Mouse (Mus musculus) forebrain, embryonic 16.5 days (tissue): ENCODE results near the gene Ngb. TPM values are rescaled to one million over a fixed set of nuclear protein-coding genes. Genes with fewer than 3 reads are reported as not detected.

Experiments used
- ATAC-seq: fragments of 200-750 bp; cut with Nextera tagmentation; 2 replicates; pipeline ENCODE4 v1.8.0; 2017; ENCODE audit warnings: mild to moderate bottlenecking, moderate library complexity
- H3K27ac ChIP-seq: fragments of 300-500 bp; sonication (generic); 2 replicates; pipeline ENCODE4 v1.5.1; 2014; ENCODE audit warnings: low read length, control low read depth
- H3K27me3 ChIP-seq: fragments of 300-500 bp; sonication (generic); replicated peaks from 2 replicates; pipeline ENCODE4 v1.6.1; 2014; ENCODE audit warnings: low read length; ENCODE audit not compliant: control insufficient read depth, insufficient read depth
- H3K36me3 ChIP-seq: fragments of 300-500 bp; sonication (generic); 2 replicates; pipeline ENCODE4 v1.6.1; 2014; ENCODE audit not compliant: control insufficient read depth, insufficient read depth
- H3K4me1 ChIP-seq: fragments of 300-500 bp; sonication (generic); replicated peaks from 2 replicates; pipeline ENCODE4 v1.6.1; 2014; ENCODE audit warnings: low read length; ENCODE audit not compliant: control insufficient read depth, insufficient read depth
- H3K4me2 ChIP-seq: fragments of 300-500 bp; sonication (generic); 2 replicates; pipeline ENCODE4 v1.6.1; 2014; ENCODE audit warnings: mild to moderate bottlenecking, low read length, control low read depth
- H3K4me3 ChIP-seq: fragments of 300-500 bp; sonication (generic); replicated peaks from 2 replicates; pipeline ENCODE4 v1.5.1; 2014; ENCODE audit warnings: mild to moderate bottlenecking, low read length, control low read depth
- H3K9ac ChIP-seq: fragments of 300-500 bp; sonication (generic); replicated peaks from 2 replicates; pipeline ENCODE4 v1.6.1; 2014; ENCODE audit warnings: low read depth, low read length, control low read depth
- H3K9me3 ChIP-seq: fragments of 300-500 bp; sonication (generic); 2 replicates; pipeline ENCODE4 v1.6.1; 2016; ENCODE audit warnings: low read length; ENCODE audit not compliant: control insufficient read depth
- WGBS: fragments of 180-500 bp; shearing (Covaris S2); extraction: QIAGEN DNeasy Blood & Tissue Kit; methylation state at CpG from one replicate; pipeline ENCODE4 v1.1.7; 2014; 5-methylcytosine and 5-hydroxymethylcytosine counted together
- polyA plus RNA-seq: library from polyadenylated mRNA; unstranded; fragments of >200 nt; fragmentation: Nextera tagmentation; extraction: Ambion mirVana; gene quantifications from 2 replicates; pipeline ENCODE4 v1.2.1, GENCODE M21; 2015

The Ngb gene
- polyA plus RNA-seq, result 2.2 and 3.7 TPM in 2 replicates

DNA sequence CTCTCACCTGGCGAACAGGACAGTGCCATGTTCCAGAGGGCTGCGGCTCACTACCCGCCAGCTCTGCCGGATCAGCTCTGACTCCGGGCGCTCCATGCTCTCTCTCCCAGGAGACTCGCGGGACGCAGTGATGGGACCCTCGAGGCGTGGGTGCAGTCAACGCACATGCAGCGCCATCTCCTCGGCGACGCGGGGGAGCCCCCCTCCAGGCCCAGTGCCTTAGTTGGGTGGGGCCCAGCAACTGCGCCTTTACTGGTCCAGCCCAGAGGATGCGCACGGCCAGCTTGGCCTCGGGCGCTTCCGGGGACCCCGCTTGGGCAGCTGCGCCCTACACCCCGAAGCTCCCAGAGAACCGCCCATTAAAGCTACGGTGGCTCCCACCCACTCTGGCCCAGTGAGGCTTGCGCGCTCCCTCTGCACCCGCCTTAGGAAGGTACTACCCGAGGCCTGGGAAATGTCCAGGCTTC is at the start of gene Ngb:
Ngb (minus strand) TSS at position 375 of the 467 bp plus-strand sequence.
- H3K4me1 ChIP-seq, result peaks cover 9% of the 10 kb centered on the region; the same call in 1 of the 2 replicates
- peak within 1 kb of the TSS; percentile 50 for H3K4me2 ChIP-seq
- H3K4me3 ChIP-seq, result peak within 1 kb of the TSS; percentile 33
- no peaks in the 10 kb centered on the region for H3K36me3 ChIP-seq
- H3K9me3 ChIP-seq, result no peaks in the 10 kb centered on the region
- peak; percentile 28; the same call in 1 of the 2 replicates for ATAC-seq
- WGBS, result 3% methylated on average over 32 of the region's 32 CpGs
- peak within 1 kb of the TSS; percentile 28; the same call in 1 of the 2 replicates for H3K9ac ChIP-seq
- peaks cover 16% of the 10 kb centered on the region for H3K27me3 ChIP-seq
- no peak within 1 kb of the TSS for H3K27ac ChIP-seq

DNA sequence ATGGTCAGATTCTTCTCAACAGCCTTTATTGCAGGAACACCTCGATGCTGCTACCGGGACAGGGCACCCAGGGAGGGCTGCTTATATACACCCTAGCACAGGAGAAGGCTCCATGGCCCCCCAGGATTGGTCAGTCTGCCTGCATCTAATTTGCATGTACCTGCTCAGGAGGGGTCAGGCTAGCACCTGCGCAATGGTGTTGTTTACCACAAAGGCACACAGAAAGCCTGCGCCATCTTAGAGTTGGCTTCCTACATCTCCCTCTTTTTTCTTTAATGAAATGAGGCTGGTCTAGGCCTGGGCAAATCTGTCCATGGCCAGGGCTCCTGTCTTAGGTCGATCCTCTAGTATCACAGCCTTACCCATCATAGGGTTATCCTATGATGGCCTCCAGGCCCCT is 47.1 kb upstream of the Ngb start:
- no peak overlapping the region for H3K4me3 ChIP-seq

DNA sequence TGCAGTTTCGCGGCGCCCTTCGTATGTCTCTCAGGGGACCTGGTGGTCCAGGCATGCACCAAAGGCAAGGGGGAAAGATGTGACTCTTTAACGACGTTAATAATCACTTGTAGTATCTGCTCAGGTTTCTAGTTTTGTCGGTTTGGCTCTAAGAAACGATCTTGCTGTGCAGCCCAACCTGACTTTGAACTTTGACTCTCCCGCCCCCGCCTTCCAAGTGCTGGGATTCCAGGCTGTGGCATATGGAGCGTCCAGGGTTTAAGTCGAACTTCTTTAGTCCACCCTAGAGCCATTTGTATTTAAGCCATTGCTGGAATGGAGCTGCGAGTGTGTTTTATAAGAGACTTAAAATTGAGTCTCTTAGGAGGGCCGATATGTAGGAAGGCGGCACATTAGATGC is 45.8 kb upstream of the Ngb start:
- H3K27ac ChIP-seq, result peak overlapping the region; percentile 97
- peak overlapping the region; percentile 63 for H3K4me2 ChIP-seq
- H3K4me3 ChIP-seq, result peak overlapping the region; percentile 86
- WGBS, result 15% methylated on average over 15 of the region's 15 CpGs
- H3K4me1 ChIP-seq, result peaks cover 14% of the 10 kb centered on the region
- peak overlapping the region; percentile 92 for H3K9ac ChIP-seq
- no peaks in the 10 kb centered on the region for H3K36me3 ChIP-seq
- no peak for ATAC-seq
- no peaks in the 10 kb centered on the region for H3K27me3 ChIP-seq
- H3K9me3 ChIP-seq, result no peaks in the 10 kb centered on the region

More for the DNA sequence above, 47.1 kb upstream of the Ngb start:
- H3K9me3 ChIP-seq, result no peaks in the 10 kb centered on the region
- H3K27ac ChIP-seq, result no peak overlapping the region
- H3K27me3 ChIP-seq, result no peaks in the 10 kb centered on the region
- H3K4me1 ChIP-seq, result peaks cover 14% of the 10 kb centered on the region
- no peak overlapping the region for H3K4me2 ChIP-seq
- no peaks in the 10 kb centered on the region for H3K36me3 ChIP-seq
- no peak overlapping the region for H3K9ac ChIP-seq
- 98% methylated on average over 5 of the region's 5 CpGs for WGBS
- ATAC-seq, result no peak

DNA sequence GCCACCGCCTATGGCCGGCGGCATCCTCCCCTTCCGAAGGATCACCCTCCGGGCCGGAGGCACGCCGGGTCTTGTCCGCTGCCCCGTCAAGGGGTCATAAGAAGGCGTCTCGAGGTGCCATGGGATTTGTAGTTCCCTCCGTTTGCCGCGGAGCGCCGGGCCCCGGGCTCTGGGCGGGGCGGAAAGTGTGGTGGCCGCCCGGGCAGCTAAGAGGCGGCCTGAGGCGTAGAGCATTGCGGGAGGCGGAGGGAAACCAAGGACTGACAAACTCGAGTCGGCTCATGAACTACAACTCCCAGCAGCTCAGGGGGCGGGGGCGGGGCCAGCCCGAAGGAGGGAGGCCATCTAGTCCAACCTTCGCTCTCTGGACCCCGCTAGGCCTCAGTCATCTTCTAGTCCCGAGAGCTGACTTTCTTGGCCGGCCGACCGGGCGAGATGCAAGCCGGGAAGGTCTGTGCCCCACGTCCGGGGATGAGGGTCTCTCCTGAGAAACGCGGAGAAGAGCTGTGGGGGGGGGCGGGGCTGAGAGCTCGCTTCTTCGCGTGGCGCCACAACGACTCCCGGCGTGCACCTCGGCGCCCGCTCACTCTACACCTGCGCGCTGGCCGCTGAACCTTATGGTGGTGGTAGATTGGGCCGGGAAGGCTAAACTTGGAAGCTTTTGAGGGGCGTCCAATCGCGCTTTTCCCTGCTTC is 45.2 kb upstream of the Ngb start, which contains the start of gene Pomt2:
Pomt2 (minus strand) TSS at position 574 of the 695 bp plus-strand sequence.
- Histone ChIP-seq H3K27ac (peak within 1 kb of the TSS; percentile 97), H3K36me3 (no peaks in the 10 kb centered on the region), H3K4me3 (peak within 1 kb of the TSS; percentile 86), H3K9me3 (no peaks in the 10 kb centered on the region), H3K9ac (peak within 1 kb of the TSS; percentile 92), H3K4me2 (peak within 1 kb of the TSS; percentile 72), H3K27me3 (no peaks in the 10 kb centered on the region), H3K4me1 (peaks cover 14% of the 10 kb centered on the region)
- WGBS, result 0% methylated on average over 59 of the region's 61 CpGs
- peak; percentile 96 for ATAC-seq

DNA sequence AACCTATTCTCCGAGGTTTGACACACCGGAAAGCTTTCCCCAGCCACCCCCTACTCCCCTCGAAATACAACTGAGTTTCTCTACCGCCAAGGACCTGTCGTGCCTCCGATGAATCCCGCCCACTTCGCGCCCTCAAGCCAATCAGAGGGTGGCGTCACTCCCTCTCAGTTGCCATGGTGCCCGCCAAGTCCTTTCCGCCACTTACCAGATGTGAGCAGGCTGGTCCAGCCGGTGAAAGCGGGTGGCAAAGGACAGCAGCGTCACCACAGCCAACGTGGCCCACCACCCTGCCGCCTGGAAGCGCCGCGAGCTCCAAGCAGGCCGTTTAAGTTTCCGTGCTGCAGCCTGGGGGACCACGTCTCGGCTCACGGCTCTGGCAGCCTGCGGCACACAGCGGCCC is 44.6 kb upstream of the Ngb start, which contains the start of gene Gstz1:
Gstz1 (plus strand) TSS at position 200 of the 400 bp plus-strand sequence.
- under 1% methylated on average over 27 of the region's 27 CpGs for WGBS
- Histone ChIP-seq H3K4me3 (peak within 1 kb of the TSS; percentile 86), H3K36me3 (no peaks in the 10 kb centered on the region), H3K4me2 (peak within 1 kb of the TSS; percentile 72), H3K9me3 (no peaks in the 10 kb centered on the region), H3K4me1 (peaks cover 14% of the 10 kb centered on the region), H3K27ac (peak within 1 kb of the TSS; percentile 97), H3K9ac (peak within 1 kb of the TSS; percentile 92), H3K27me3 (no peaks in the 10 kb centered on the region)
- ATAC-seq, result peak; percentile 85

DNA sequence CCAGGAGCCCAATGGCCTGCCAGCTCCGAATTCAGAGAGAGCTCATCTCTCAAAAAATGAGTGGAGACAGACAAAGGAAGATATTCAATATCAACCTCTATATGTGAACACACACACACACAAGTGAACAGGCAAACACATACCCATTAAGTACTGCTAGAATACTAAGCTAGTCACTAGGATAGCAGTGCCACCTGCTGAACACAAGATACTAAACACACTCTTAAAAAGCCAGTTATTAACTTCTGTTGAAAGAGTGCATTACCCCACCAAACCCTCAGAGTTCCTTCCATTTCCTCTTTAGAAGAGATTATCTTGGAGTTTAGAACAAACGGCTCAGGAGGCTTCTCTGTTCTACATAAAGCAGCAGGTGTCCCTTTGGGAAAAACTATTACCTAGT is 39.8 kb upstream of the Ngb start:
- 75% methylated on average over 2 of the region's 2 CpGs for WGBS
- no peak overlapping the region for H3K4me3 ChIP-seq
- no peaks in the 10 kb centered on the region for H3K36me3 ChIP-seq
- no peak overlapping the region for H3K9ac ChIP-seq
- H3K27me3 ChIP-seq, result no peaks in the 10 kb centered on the region
- H3K9me3 ChIP-seq, result no peaks in the 10 kb centered on the region
- H3K4me1 ChIP-seq, result peaks cover 15% of the 10 kb centered on the region
- ATAC-seq, result no peak
- no peak overlapping the region for H3K27ac ChIP-seq
- no peak overlapping the region for H3K4me2 ChIP-seq

DNA sequence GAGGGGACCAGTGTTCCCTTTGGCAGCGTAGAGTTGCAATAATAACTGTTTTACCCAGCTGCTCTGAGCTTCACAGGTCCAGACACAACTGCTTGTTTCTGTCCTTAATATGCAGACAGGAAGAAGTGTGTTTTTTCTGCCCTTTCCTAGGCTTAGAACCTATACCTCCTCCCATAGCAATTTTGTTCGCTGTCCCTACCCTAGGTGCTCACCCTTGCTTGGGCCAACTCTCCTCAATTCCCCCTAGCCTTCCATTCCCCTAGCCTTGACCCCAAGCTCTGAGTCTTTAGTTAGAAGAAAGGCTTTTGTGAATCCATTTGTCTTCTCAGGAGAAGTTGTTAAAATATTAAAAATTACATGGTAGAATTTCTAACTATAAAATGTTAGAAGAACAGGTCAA is 36.4 kb upstream of the Ngb start:
- no peak overlapping the region for H3K4me2 ChIP-seq
- H3K36me3 ChIP-seq, result no peaks in the 10 kb centered on the region
- H3K9ac ChIP-seq, result no peak overlapping the region
- H3K27me3 ChIP-seq, result no peaks in the 10 kb centered on the region
- H3K27ac ChIP-seq, result no peak overlapping the region
- H3K4me1 ChIP-seq, result 0 out of 2 replicates have a peak, but pooled peaks cover 7% of the 10 kb centered on the region
- H3K4me3 ChIP-seq, result no peak overlapping the region
- WGBS, result 53% methylated on average over 2 of the region's 2 CpGs
- no peaks in the 10 kb centered on the region for H3K9me3 ChIP-seq
- ATAC-seq, result no peak

DNA sequence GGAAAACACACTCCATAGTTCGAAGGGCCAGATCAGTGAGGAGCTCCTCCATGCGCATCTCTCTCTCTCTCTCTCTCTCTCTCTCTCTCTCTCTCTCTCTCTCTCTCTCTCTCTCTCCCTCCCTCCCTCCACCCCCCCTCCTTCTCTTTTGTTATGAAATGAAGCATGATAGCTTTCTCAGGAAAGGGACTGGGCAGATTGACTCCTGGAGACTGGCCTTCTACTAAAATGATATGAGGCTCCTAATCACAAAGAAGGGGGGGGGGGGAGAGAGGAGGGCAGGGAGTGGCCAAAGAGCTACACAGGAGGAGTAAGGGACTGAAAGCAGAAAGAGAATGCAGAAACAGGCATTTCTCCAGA is 36.0 kb upstream of the Ngb start:
- H3K4me2 ChIP-seq, result no peak overlapping the region
- no peak overlapping the region for H3K4me3 ChIP-seq
- H3K9me3 ChIP-seq, result no peaks in the 10 kb centered on the region
- WGBS, result 32% methylated on average over 2 of the region's 2 CpGs
- H3K27me3 ChIP-seq, result no peaks in the 10 kb centered on the region
- no peak overlapping the region for H3K9ac ChIP-seq
- 0 out of 2 replicates have a peak, but pooled peaks cover 7% of the 10 kb centered on the region for H3K4me1 ChIP-seq
- no peak overlapping the region for H3K27ac ChIP-seq
- no peaks in the 10 kb centered on the region for H3K36me3 ChIP-seq
- no peak for ATAC-seq

DNA sequence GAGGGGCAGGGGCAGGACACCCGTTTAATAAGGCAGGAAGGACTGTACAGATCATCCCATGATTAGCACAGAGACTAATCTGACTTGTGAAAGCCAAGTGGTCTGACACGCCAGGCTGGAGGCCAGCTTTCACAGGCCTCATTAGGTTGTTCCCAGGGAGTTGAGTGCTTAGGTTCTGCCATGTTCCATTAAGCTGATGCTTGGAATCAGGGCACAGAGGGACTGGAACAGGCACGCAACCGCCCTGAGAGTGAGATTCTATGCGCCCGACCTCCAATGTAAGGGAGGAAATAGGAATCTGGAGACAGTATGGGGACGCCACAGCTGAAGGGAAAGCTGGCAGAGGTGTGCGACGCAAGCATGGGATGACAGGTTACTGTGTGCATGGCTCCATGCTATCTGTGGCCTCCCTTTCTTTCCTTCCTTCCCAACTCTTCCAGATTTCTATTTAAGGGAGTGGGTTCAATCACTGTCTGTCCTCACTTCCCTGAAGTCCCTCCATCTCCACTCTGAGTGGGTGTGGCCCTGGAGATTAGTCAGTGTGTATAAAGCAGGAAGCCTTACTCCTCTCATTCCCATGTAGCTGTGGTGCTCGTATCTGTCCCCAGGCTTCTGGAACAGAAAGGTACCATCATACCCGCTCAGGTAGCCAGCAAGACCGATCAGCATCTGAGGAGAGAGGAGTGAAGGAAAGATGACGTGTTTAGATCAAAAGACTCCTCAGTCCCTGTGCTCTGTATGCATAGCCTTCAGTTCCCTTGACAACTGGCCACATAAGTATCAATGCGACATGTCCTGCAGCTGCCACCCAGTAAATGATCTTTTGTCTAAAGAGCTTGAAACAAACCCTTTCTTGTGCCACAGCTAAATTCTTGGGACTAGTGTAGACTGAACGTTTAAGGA is 35.4 kb upstream of the Ngb start:
- ATAC-seq, result peak; percentile 47

More for the DNA sequence above, 35.4 kb upstream of the Ngb start:
- Histone ChIP-seq H3K9me3 (no peaks in the 10 kb centered on the region), H3K4me2 (no peak overlapping the region), H3K36me3 (no peaks in the 10 kb centered on the region), H3K4me3 (no peak overlapping the region), H3K27me3 (no peaks in the 10 kb centered on the region), H3K9ac (no peak overlapping the region), H3K27ac (no peak overlapping the region), H3K4me1 (0 out of 2 replicates have a peak, but pooled peaks cover 7% of the 10 kb centered on the region)
- WGBS, result 59% methylated on average over 15 of the region's 15 CpGs
